Mouse (Mus musculus) liver, embryonic 15.5 days (tissue): Measurements from ENCODE around the gene Arhgef26. TPM values are rescaled to one million over a fixed set of nuclear protein-coding genes. Genes with fewer than 3 reads are reported as not detected.

Experiments
- ATAC-seq: fragments of 200-750 bp; cut with Nextera tagmentation; 2 replicates; pipeline ENCODE4 v1.8.0; 2017; ENCODE audit warnings: moderate number of reproducible peaks, mild to moderate bottlenecking, moderate library complexity; ENCODE audit not compliant: insufficient read depth
- H3K27ac ChIP-seq: fragments of 300-500 bp; sonication (generic); replicated peaks from 2 replicates; pipeline ENCODE4 v1.5.1; 2015; ENCODE audit warnings: mild to moderate bottlenecking, inconsistent platforms
- H3K27me3 ChIP-seq: fragments of 300-500 bp; sonication (generic); 2 replicates; pipeline ENCODE4 v1.6.1; 2015; ENCODE audit warnings: mild to moderate bottlenecking, inconsistent platforms
- H3K36me3 ChIP-seq: fragments of 300-500 bp; sonication (generic); replicated peaks from 2 replicates; pipeline ENCODE4 v1.6.1; 2015; ENCODE audit warnings: moderate library complexity, mild to moderate bottlenecking, inconsistent platforms
- H3K4me1 ChIP-seq: fragments of 300-500 bp; sonication (generic); replicated peaks from 2 replicates; pipeline ENCODE4 v1.6.1; 2015; ENCODE audit warnings: inconsistent platforms
- H3K4me2 ChIP-seq: fragments of 300-500 bp; sonication (generic); 2 replicates; pipeline ENCODE4 v1.6.1; 2015; ENCODE audit warnings: moderate library complexity, mild to moderate bottlenecking, inconsistent platforms
- H3K4me3 ChIP-seq: fragments of 300-500 bp; sonication (generic); replicated peaks from 2 replicates; pipeline ENCODE4 v1.5.1; 2015; ENCODE audit warnings: mild to moderate bottlenecking, inconsistent platforms
- H3K9ac ChIP-seq: fragments of 300-500 bp; sonication (generic); 2 replicates; pipeline ENCODE4 v1.6.1; 2015; ENCODE audit warnings: moderate library complexity, mild to moderate bottlenecking, inconsistent platforms
- H3K9me3 ChIP-seq: fragments of 300-500 bp; sonication (generic); replicated peaks from 2 replicates; pipeline ENCODE4 v1.6.1; 2016; ENCODE audit warnings: inconsistent platforms
- WGBS: fragments of 180-500 bp; shearing (Covaris S2); methylation state at CpG from one replicate; pipeline ENCODE4 v1.1.7; 2015; ENCODE audit warnings: mixed read lengths; ENCODE audit not compliant: insufficient replicate concordance; 5-methylcytosine and 5-hydroxymethylcytosine counted together
- polyA plus RNA-seq: library from polyadenylated mRNA; unstranded; fragments of >200 nt; fragmentation: Nextera tagmentation; extraction: Ambion mirVana; gene quantifications from 2 replicates; pipeline ENCODE4 v1.2.1, GENCODE M21; 2015

Gene Arhgef26
- polyA plus RNA-seq, 1 experiment from 2014 or later = 0.26 TPM

GRCm38 (mm10) chr3:62348514-62349217 is 10.5 kb downstream of the Arhgef26 start:
- WGBS = 55% methylated on average over 6 of the region's 6 CpGs
- ATAC-seq = no peak
- Histone ChIP-seq H3K27ac (no peak overlapping the region), H3K36me3 (no peaks in the 10 kb centered on the region), H3K9ac (no peak overlapping the region), H3K4me2 (no peak overlapping the region), H3K27me3 (no peaks in the 10 kb centered on the region), H3K4me3 (no peak overlapping the region), H3K9me3 (no peaks in the 10 kb centered on the region), H3K4me1 (0 out of 2 replicates have a peak, but pooled peaks cover 2% of the 10 kb centered on the region)

GRCm38 (mm10) chr3:62349218-62349897 is 11.2 kb downstream of the Arhgef26 start:
- Histone ChIP-seq H3K4me1 (0 out of 2 replicates have a peak, but pooled peaks cover 2% of the 10 kb centered on the region), H3K4me2 (no peak overlapping the region), H3K9me3 (no peaks in the 10 kb centered on the region), H3K36me3 (no peaks in the 10 kb centered on the region), H3K27me3 (no peaks in the 10 kb centered on the region), H3K9ac (no peak overlapping the region), H3K27ac (no peak overlapping the region), H3K4me3 (no peak overlapping the region)
- no peak for ATAC-seq
- WGBS = 71% methylated on average over 11 of the region's 11 CpGs

GRCm38 (mm10) chr3:62352071-62352470 is 13.9 kb downstream of the Arhgef26 start:
- Histone ChIP-seq H3K4me3 (no peak overlapping the region), H3K4me2 (no peak overlapping the region), H3K27ac (no peak overlapping the region), H3K36me3 (no peaks in the 10 kb centered on the region), H3K9me3 (no peaks in the 10 kb centered on the region), H3K9ac (no peak overlapping the region), H3K27me3 (no peaks in the 10 kb centered on the region), H3K4me1 (0 out of 2 replicates have a peak, but pooled peaks cover 2% of the 10 kb centered on the region)
- ATAC-seq = no peak
- 43% methylated on average over 4 of the region's 4 CpGs for WGBS

GRCm38 (mm10) chr3:62352876-62353275 is 14.7 kb downstream of the Arhgef26 start:
- Histone ChIP-seq H3K4me3 (no peak overlapping the region), H3K9me3 (no peaks in the 10 kb centered on the region), H3K27ac (no peak overlapping the region), H3K36me3 (no peaks in the 10 kb centered on the region), H3K27me3 (no peaks in the 10 kb centered on the region), H3K9ac (no peak overlapping the region), H3K4me2 (no peak overlapping the region), H3K4me1 (0 out of 2 replicates have a peak, but pooled peaks cover 2% of the 10 kb centered on the region)
- 67% methylated on average over 4 of the region's 4 CpGs for WGBS
- no peak for ATAC-seq

GRCm38 (mm10) chr3:62367882-62368281 is 29.7 kb downstream of the Arhgef26 start:
- no peak overlapping the region for H3K4me2 ChIP-seq
- no peak overlapping the region for H3K4me3 ChIP-seq
- H3K4me1 ChIP-seq = no peaks in the 10 kb centered on the region
- no peaks in the 10 kb centered on the region for H3K27me3 ChIP-seq
- ATAC-seq = no peak
- H3K36me3 ChIP-seq = no peaks in the 10 kb centered on the region
- H3K9me3 ChIP-seq = no peaks in the 10 kb centered on the region
- H3K9ac ChIP-seq = no peak overlapping the region
- no peak overlapping the region for H3K27ac ChIP-seq
- WGBS = 47% methylated on average over 5 of the region's 5 CpGs

- Histone ChIP-seq H3K27ac (no peak overlapping the region), H3K9ac (no peak overlapping the region), H3K36me3 (no peaks in the 10 kb centered on the region), H3K9me3 (no peaks in the 10 kb centered on the region), H3K4me3 (no peak overlapping the region), H3K27me3 (no peaks in the 10 kb centered on the region), H3K4me1 (no peaks in the 10 kb centered on the region), H3K4me2 (no peak overlapping the region)
- WGBS = 74% methylated on average over 2 of the region's 2 CpGs
- no peak for ATAC-seq
These were observed 34.7 kb downstream of the Arhgef26 start for GRCm38 (mm10) chr3:62372841-62373240.

- 52% methylated on average over 4 of the region's 4 CpGs for WGBS
- ATAC-seq = no peak
- Histone ChIP-seq H3K9me3 (no peaks in the 10 kb centered on the region), H3K4me2 (no peak overlapping the region), H3K27ac (no peak overlapping the region), H3K27me3 (no peaks in the 10 kb centered on the region), H3K36me3 (no peaks in the 10 kb centered on the region), H3K9ac (no peak overlapping the region), H3K4me3 (no peak overlapping the region), H3K4me1 (no peaks in the 10 kb centered on the region)
These were observed 36.2 kb downstream of the Arhgef26 start for GRCm38 (mm10) chr3:62374346-62374745.

- Histone ChIP-seq H3K9me3 (no peaks in the 10 kb centered on the region), H3K4me3 (no peak overlapping the region), H3K27me3 (no peaks in the 10 kb centered on the region), H3K4me2 (no peak overlapping the region), H3K36me3 (no peaks in the 10 kb centered on the region), H3K4me1 (no peaks in the 10 kb centered on the region), H3K27ac (no peak overlapping the region), H3K9ac (no peak overlapping the region)
- no peak for ATAC-seq
- WGBS = 34% methylated on average over 6 of the region's 6 CpGs
These were observed 36.7 kb downstream of the Arhgef26 start for GRCm38 (mm10) chr3:62374831-62375230.

GRCm38 (mm10) chr3:62376719-62377118 is 38.6 kb downstream of the Arhgef26 start:
- H3K36me3 ChIP-seq = no peaks in the 10 kb centered on the region
- no peak for ATAC-seq
- H3K4me2 ChIP-seq = no peak overlapping the region
- no peak overlapping the region for H3K4me3 ChIP-seq
- no peak overlapping the region for H3K9ac ChIP-seq
- 55% methylated on average over 2 of the region's 2 CpGs for WGBS
- no peaks in the 10 kb centered on the region for H3K9me3 ChIP-seq
- H3K27me3 ChIP-seq = no peaks in the 10 kb centered on the region
- H3K4me1 ChIP-seq = no peaks in the 10 kb centered on the region
- no peak overlapping the region for H3K27ac ChIP-seq

- Histone ChIP-seq H3K9me3 (no peaks in the 10 kb centered on the region), H3K4me2 (no peak overlapping the region), H3K36me3 (no peaks in the 10 kb centered on the region), H3K27ac (no peak overlapping the region), H3K9ac (no peak overlapping the region), H3K4me3 (no peak overlapping the region), H3K27me3 (no peaks in the 10 kb centered on the region), H3K4me1 (no peaks in the 10 kb centered on the region)
- no peak for ATAC-seq
- WGBS = 48% methylated on average over 5 of the region's 5 CpGs
These were observed 41.8 kb downstream of the Arhgef26 start for GRCm38 (mm10) chr3:62379946-62380345.

GRCm38 (mm10) chr3:62380420-62380819 is 42.3 kb downstream of the Arhgef26 start:
- Histone ChIP-seq H3K9ac (no peak overlapping the region), H3K27me3 (no peaks in the 10 kb centered on the region), H3K9me3 (no peaks in the 10 kb centered on the region), H3K4me2 (no peak overlapping the region), H3K4me3 (no peak overlapping the region), H3K4me1 (no peaks in the 10 kb centered on the region), H3K27ac (no peak overlapping the region), H3K36me3 (no peaks in the 10 kb centered on the region)
- 63% methylated on average over 3 of the region's 3 CpGs for WGBS
- ATAC-seq = no peak
